Mouse (Mus musculus): ENCODE data around the gene H2-Ab1.

GRCm38 (mm10) chr17:34317275-34317674, 59.8 kb downstream of the H2-Ab1 start:
- no peak for TF ChIP-seq CTCF (IDR thresholded peaks at IDR 0.05)
- TF ChIP-seq EP300 (IDR thresholded peaks at IDR 0.05): no peak
